Mouse (Mus musculus) heart, embryonic 10.5 days (tissue): ENCODE measurements around the gene Ddx47. TPM values are rescaled to one million over a fixed set of nuclear protein-coding genes. Genes with fewer than 3 reads are reported as not detected.

Experiments used
- DNase-seq: peaks from one replicate; pipeline ENCODE4 v3.0.0-alpha.2; 2017; ENCODE audit warnings: low spot score
- H3K27ac ChIP-seq: fragments of 300-500 bp; sonication (generic); 2 replicates; pipeline ENCODE4 v1.5.1; 2016; ENCODE audit warnings: mild to moderate bottlenecking
- H3K27me3 ChIP-seq: fragments of 300-500 bp; sonication (generic); 2 replicates; pipeline ENCODE4 v1.6.1; 2016; ENCODE audit warnings: mild to moderate bottlenecking; ENCODE audit not compliant: poor library complexity, insufficient read depth, severe bottlenecking
- H3K36me3 ChIP-seq: fragments of 300-500 bp; sonication (generic); 2 replicates; pipeline ENCODE4 v1.6.1; 2016; ENCODE audit warnings: mild to moderate bottlenecking, moderate library complexity
- H3K4me1 ChIP-seq: fragments of 300-500 bp; sonication (generic); 2 replicates; pipeline ENCODE4 v1.6.1; 2016; ENCODE audit warnings: mild to moderate bottlenecking
- H3K4me3 ChIP-seq: fragments of 300-500 bp; sonication (generic); 2 replicates; pipeline ENCODE4 v1.5.1; 2016; ENCODE audit warnings: mild to moderate bottlenecking, moderate library complexity
- H3K9me3 ChIP-seq: fragments of 300-500 bp; sonication (generic); 2 replicates; pipeline ENCODE4 v1.6.1; 2016; ENCODE audit warnings: mild to moderate bottlenecking, moderate library complexity
- WGBS: fragments of 180-500 bp; shearing (Covaris S2); methylation state at CpG from one replicate; pipeline ENCODE4 v1.1.7; 2016; 5-methylcytosine and 5-hydroxymethylcytosine counted together
- polyA plus RNA-seq: library from polyadenylated mRNA; unstranded; fragments of >200 nt; fragmentation: Nextera tagmentation; extraction: Ambion mirVana; gene quantifications from 2 replicates; pipeline ENCODE4 v1.2.1, GENCODE M21; 2016

The Ddx47 gene
- polyA plus RNA-seq, 1 experiment from 2014 or later = 99.1 TPM

GRCm38 (mm10) chr6:135060728-135061127, 49.3 kb downstream of the Ddx47 start:
- H3K4me3 ChIP-seq = no peak overlapping the region
- H3K27me3 ChIP-seq = peaks cover 34% of the 10 kb centered on the region
- WGBS = 88% methylated on average over 4 of the region's 4 CpGs
- no peak overlapping the region for H3K27ac ChIP-seq
- peaks cover 10% of the 10 kb centered on the region for H3K4me1 ChIP-seq
- no peaks in the 10 kb centered on the region for H3K36me3 ChIP-seq
- no peak for DNase-seq
- H3K9me3 ChIP-seq = no peaks in the 10 kb centered on the region

GRCm38 (mm10) chr6:135064621-135065020, 53.2 kb downstream of the Ddx47 start:
- Histone ChIP-seq H3K4me3 (peak overlapping the region; percentile 70), H3K4me1 (peaks cover 35% of the 10 kb centered on the region), H3K36me3 (no peaks in the 10 kb centered on the region), H3K27ac (peak overlapping the region; percentile 85), H3K9me3 (no peaks in the 10 kb centered on the region), H3K27me3 (peaks cover 59% of the 10 kb centered on the region)
- WGBS = 56% methylated on average over 12 of the region's 12 CpGs
- DNase-seq = no peak

GRCm38 (mm10) chr6:135065236-135065957, 54.0 kb downstream of the Ddx47 start, which contains the start of gene Gprc5a:
TSS of gene Gprc5a (plus strand) at chr6:135065651.
- under 1% methylated on average over 44 of the region's 44 CpGs for WGBS
- Histone ChIP-seq H3K27me3 (peaks cover 62% of the 10 kb centered on the region), H3K36me3 (no peaks in the 10 kb centered on the region), H3K27ac (peak within 1 kb of the TSS; percentile 85), H3K9me3 (no peaks in the 10 kb centered on the region), H3K4me3 (peak within 1 kb of the TSS; percentile 70), H3K4me1 (peaks cover 35% of the 10 kb centered on the region)
- DNase-seq = peak; percentile 83

- H3K9me3 ChIP-seq = no peaks in the 10 kb centered on the region
- no peak for DNase-seq
- WGBS = 37% methylated on average over 6 of the region's 6 CpGs
- peaks cover 62% of the 10 kb centered on the region for H3K27me3 ChIP-seq
- H3K27ac ChIP-seq = peak overlapping the region; percentile 17; the same call in 1 of the 2 replicates
- no peaks in the 10 kb centered on the region for H3K36me3 ChIP-seq
- H3K4me3 ChIP-seq = peak overlapping the region; percentile 18
- H3K4me1 ChIP-seq = peaks cover 40% of the 10 kb centered on the region
Observed at GRCm38 (mm10) chr6:135066795-135067445, 55.5 kb downstream of the Ddx47 start.

GRCm38 (mm10) chr6:135068221-135068620, 56.8 kb downstream of the Ddx47 start:
- Histone ChIP-seq H3K27ac (no peak overlapping the region), H3K4me3 (no peak overlapping the region), H3K9me3 (no peaks in the 10 kb centered on the region), H3K27me3 (peaks cover 58% of the 10 kb centered on the region), H3K4me1 (peaks cover 40% of the 10 kb centered on the region), H3K36me3 (no peaks in the 10 kb centered on the region)
- DNase-seq = no peak
- 76% methylated on average over 4 of the region's 5 CpGs for WGBS

GRCm38 (mm10) chr6:135069856-135070255, 58.4 kb downstream of the Ddx47 start:
- 78% methylated on average over 6 of the region's 6 CpGs for WGBS
- Histone ChIP-seq H3K9me3 (no peaks in the 10 kb centered on the region), H3K4me1 (peaks cover 45% of the 10 kb centered on the region), H3K4me3 (no peak overlapping the region), H3K27ac (no peak overlapping the region), H3K36me3 (no peaks in the 10 kb centered on the region), H3K27me3 (peaks cover 42% of the 10 kb centered on the region)
- DNase-seq = no peak

GRCm38 (mm10) chr6:135070347-135070746, 58.9 kb downstream of the Ddx47 start:
- no peak overlapping the region for H3K4me3 ChIP-seq
- H3K4me1 ChIP-seq = peaks cover 40% of the 10 kb centered on the region
- H3K36me3 ChIP-seq = no peaks in the 10 kb centered on the region
- DNase-seq = no peak
- H3K27me3 ChIP-seq = peaks cover 38% of the 10 kb centered on the region
- no peaks in the 10 kb centered on the region for H3K9me3 ChIP-seq
- no peak overlapping the region for H3K27ac ChIP-seq
- 90% methylated on average over 2 of the region's 2 CpGs for WGBS

Other genes starting within 250 kb of the Ddx47 start
- gene Dusp16, start 219.0 kb upstream of the Ddx47 start, polyA plus RNA-seq = 13.2 and 16.7 TPM in 2 replicates
- gene Crebl2, start 181.5 kb upstream of the Ddx47 start, polyA plus RNA-seq = 1.00 and 1.0 TPM in 2 replicates
- 9.0 and 11.8 TPM in 2 replicates for gene Gpr19, start 113.0 kb upstream of the Ddx47 start, polyA plus RNA-seq
- gene Cdkn1b, start 91.2 kb upstream of the Ddx47 start, polyA plus RNA-seq = 11.0 and 12.0 TPM in 2 replicates
- 2.2 and 2.9 TPM in 2 replicates for gene Apold1, start 29.9 kb upstream of the Ddx47 start, polyA plus RNA-seq
- 2.6 and 3.2 TPM in 2 replicates for gene Gprc5a, start 54.0 kb downstream of the Ddx47 start, polyA plus RNA-seq
- gene Gprc5d, start 106.7 kb downstream of the Ddx47 start, polyA plus RNA-seq = not detected in 2 replicates
- gene Fam234b, start 186.4 kb downstream of the Ddx47 start, polyA plus RNA-seq = 9.8 and 11.6 TPM in 2 replicates
- 20.7 and 21.2 TPM in 2 replicates for gene Hebp1, start 186.4 kb downstream of the Ddx47 start, polyA plus RNA-seq
- gene Gsg1, start 242.7 kb downstream of the Ddx47 start, polyA plus RNA-seq = 0.47 and 3.9 TPM in 2 replicates